Mouse (Mus musculus): Measurements from ENCODE around the gene Insm1. TPM values are rescaled to one million over a fixed set of nuclear protein-coding genes. Genes with fewer than 3 reads are reported as not detected.

Insm1 gene
- 13.9 and 20.6 TPM in 2 replicates for total RNA-seq (2014; rRNA removed)
- polyA plus RNA-seq (2015; fragmentation: Nextera tagmentation; extraction: Ambion mirVana) = 1.5 and 1.9 TPM in 2 replicates

GRCm38 (mm10) chr2:146221076-146221928 lies at the start of gene Insm1:
Gene Insm1 (plus strand): TSS chr2:146221921.
- peak within 1 kb of the TSS; percentile 72 for H3K4me3 ChIP-seq (ENCODE audit: low read depth, low read length)
- peak within 1 kb of the TSS; percentile 88 for H3K4me2 ChIP-seq (ENCODE audit: low read depth, low read length, poor library complexity, severe bottlenecking)
- TF ChIP-seq CTCF (IDR thresholded peaks at IDR 0.05) = no peak; the same call in 1 of the 2 replicates
- peaks cover 6% of the 10 kb centered on the region; the same call in 1 of the 2 replicates for H3K27me3 ChIP-seq (ENCODE audit: insufficient read depth, low read length)
- no peaks in the 10 kb centered on the region for H3K36me3 ChIP-seq (ENCODE audit: insufficient read depth, low read length)
- ATAC-seq (ENCODE audit: low FRiP score) (peak; percentile 51), DNase-seq (ENCODE audit: low spot score) (peak; percentile 78)
- peak within 1 kb of the TSS; percentile 79 for H3K9ac ChIP-seq (replicated peaks; ENCODE audit: low read length, poor library complexity, severe bottlenecking)
- H3K9me3 ChIP-seq (ENCODE audit: low read length) = no peaks in the 10 kb centered on the region
- H3K27ac ChIP-seq (ENCODE audit: low read depth, low read length) = peak within 1 kb of the TSS; percentile 82
- H3K4me1 ChIP-seq (ENCODE audit: insufficient read depth, low read length) = peaks cover 7% of the 10 kb centered on the region; the same call in 1 of the 2 replicates
- WGBS = 1% methylated on average over 61 of the region's 86 CpGs

DNA sequence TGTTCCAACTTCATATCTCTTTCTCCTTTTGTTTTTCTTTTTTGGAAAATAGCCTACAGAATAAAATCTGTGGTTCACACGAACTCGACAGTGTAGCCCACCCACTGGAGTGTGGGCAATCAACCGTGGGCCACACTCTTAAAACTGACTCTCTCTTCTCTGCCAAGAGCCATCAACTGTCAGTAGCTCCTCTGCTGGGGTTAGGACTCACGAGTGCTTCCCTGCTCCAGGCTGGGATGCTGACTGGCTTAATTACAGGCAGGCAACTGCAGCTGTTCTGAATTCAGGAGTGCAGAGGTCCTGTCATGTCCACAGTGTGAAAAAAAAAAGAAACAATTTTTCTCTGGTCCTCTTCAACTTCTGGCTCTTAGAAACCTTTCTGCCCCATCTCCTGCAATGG lies 49.6 kb upstream of the Insm1 start:
- Histone ChIP-seq H3K27me3 (ENCODE audit: insufficient read depth, low read length) (no peaks in the 10 kb centered on the region), H3K9ac (replicated peaks; ENCODE audit: low read length, poor library complexity, severe bottlenecking) (no peak overlapping the region), H3K9me3 (ENCODE audit: low read length) (no peaks in the 10 kb centered on the region), H3K4me3 (ENCODE audit: low read depth, low read length) (no peak overlapping the region), H3K36me3 (ENCODE audit: insufficient read depth, low read length) (no peaks in the 10 kb centered on the region), H3K4me2 (ENCODE audit: low read depth, low read length, poor library complexity, severe bottlenecking) (no peak overlapping the region), H3K27ac (ENCODE audit: low read depth, low read length) (no peak overlapping the region), H3K4me1 (ENCODE audit: insufficient read depth, low read length) (no peaks in the 10 kb centered on the region)
- ATAC-seq (ENCODE audit: low FRiP score) (no peak), DNase-seq (ENCODE audit: low spot score) (peak; percentile 61)
- TF ChIP-seq CTCF (IDR thresholded peaks at IDR 0.05) = no peak
- 22% methylated on average over 4 of the region's 4 CpGs for WGBS

GRCm38 (mm10) chr2:146174173-146174572 lies 47.5 kb upstream of the Insm1 start:
- Histone ChIP-seq H3K4me1 (ENCODE audit: insufficient read depth, low read length) (no peaks in the 10 kb centered on the region), H3K27ac (ENCODE audit: low read depth, low read length) (no peak overlapping the region), H3K36me3 (ENCODE audit: insufficient read depth, low read length) (no peaks in the 10 kb centered on the region), H3K4me2 (ENCODE audit: low read depth, low read length, poor library complexity, severe bottlenecking) (no peak overlapping the region), H3K27me3 (ENCODE audit: insufficient read depth, low read length) (no peaks in the 10 kb centered on the region), H3K9ac (replicated peaks; ENCODE audit: low read length, poor library complexity, severe bottlenecking) (no peak overlapping the region), H3K4me3 (ENCODE audit: low read depth, low read length) (no peak overlapping the region), H3K9me3 (ENCODE audit: low read length) (no peaks in the 10 kb centered on the region)
- no peak for TF ChIP-seq CTCF (IDR thresholded peaks at IDR 0.05)
- WGBS = 84% methylated on average over 7 of the region's 7 CpGs
- DNase-seq (ENCODE audit: low spot score) = no peak
- ATAC-seq (ENCODE audit: low FRiP score) = no peak

- Histone ChIP-seq H3K4me2 (ENCODE audit: low read depth, low read length, poor library complexity, severe bottlenecking) (no peak overlapping the region), H3K36me3 (ENCODE audit: insufficient read depth, low read length) (no peaks in the 10 kb centered on the region), H3K4me1 (ENCODE audit: insufficient read depth, low read length) (no peaks in the 10 kb centered on the region; the same call in 1 of the 2 replicates), H3K9ac (replicated peaks; ENCODE audit: low read length, poor library complexity, severe bottlenecking) (no peak overlapping the region), H3K27ac (ENCODE audit: low read depth, low read length) (no peak overlapping the region), H3K4me3 (ENCODE audit: low read depth, low read length) (no peak overlapping the region), H3K9me3 (ENCODE audit: low read length) (no peaks in the 10 kb centered on the region), H3K27me3 (ENCODE audit: insufficient read depth, low read length) (no peaks in the 10 kb centered on the region)
- TF ChIP-seq CTCF (IDR thresholded peaks at IDR 0.05) = no peak
- DNase-seq (ENCODE audit: low spot score) = no peak
- 79% methylated on average over 1 of the region's 1 CpGs for WGBS
- ATAC-seq (ENCODE audit: low FRiP score) = no peak
Observed at GRCm38 (mm10) chr2:146178718-146179117, 43.0 kb upstream of the Insm1 start.

DNA sequence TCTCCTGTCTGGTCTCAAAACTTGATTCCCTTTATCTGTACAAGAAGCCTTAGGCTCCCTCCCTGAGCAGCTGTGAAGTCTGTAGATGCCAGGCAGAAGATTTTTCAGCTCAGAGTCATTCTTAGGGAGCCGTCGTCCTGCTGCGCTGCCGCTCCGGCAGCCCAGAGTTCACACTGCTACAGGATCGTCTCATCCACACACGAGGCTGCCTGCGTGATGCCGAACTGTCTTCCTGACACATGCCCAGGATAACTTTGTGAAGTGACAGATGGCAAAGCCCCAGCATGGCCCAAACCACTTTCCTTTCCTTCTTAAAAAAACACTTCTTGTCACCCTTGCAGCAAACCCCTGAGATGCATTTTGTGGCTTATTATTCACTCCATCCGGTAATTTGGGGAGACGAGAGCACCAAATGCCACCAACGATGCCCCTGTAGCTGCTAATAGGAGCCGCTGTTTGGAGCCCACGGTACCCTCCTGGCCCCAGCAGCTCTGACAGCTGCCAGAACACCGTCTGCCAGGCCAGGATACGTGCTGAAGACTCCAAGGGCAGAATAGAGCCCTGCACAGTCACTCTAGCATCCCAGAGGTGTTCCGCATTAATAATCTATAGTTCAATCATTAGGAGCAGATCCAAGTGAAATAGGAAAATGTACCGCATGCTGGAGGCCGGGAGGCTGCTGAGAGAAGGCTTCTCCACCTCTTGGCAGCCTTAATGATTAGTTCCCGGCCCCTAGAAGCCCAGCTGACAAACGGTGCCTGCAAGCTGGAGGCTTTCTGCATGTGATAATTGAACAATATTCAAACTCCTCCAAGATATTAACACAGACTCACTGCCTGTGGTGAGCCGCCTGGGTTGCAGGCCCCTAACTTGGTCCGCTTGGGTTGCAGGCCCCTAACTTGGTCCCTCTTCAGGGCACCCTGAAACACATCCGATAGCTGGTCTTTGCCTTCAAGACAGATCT lies 37.6 kb upstream of the Insm1 start:
- H3K9me3 ChIP-seq (ENCODE audit: low read length) = no peaks in the 10 kb centered on the region
- H3K27me3 ChIP-seq (ENCODE audit: insufficient read depth, low read length) = no peaks in the 10 kb centered on the region
- WGBS = 50% methylated on average over 24 of the region's 24 CpGs
- ATAC-seq (ENCODE audit: low FRiP score) = peak; percentile 48; the same call in 1 of the 2 replicates
- H3K4me1 ChIP-seq (ENCODE audit: insufficient read depth, low read length) = peaks cover 6% of the 10 kb centered on the region
- no peak for TF ChIP-seq CTCF (IDR thresholded peaks at IDR 0.05)
- DNase-seq (ENCODE audit: low spot score) = peak; percentile 58
- H3K4me2 ChIP-seq (ENCODE audit: low read depth, low read length, poor library complexity, severe bottlenecking) = no peak overlapping the region
- no peak overlapping the region for H3K4me3 ChIP-seq (ENCODE audit: low read depth, low read length)
- H3K9ac ChIP-seq (replicated peaks; ENCODE audit: low read length, poor library complexity, severe bottlenecking) = no peak overlapping the region
- H3K36me3 ChIP-seq (ENCODE audit: insufficient read depth, low read length) = no peaks in the 10 kb centered on the region
- no peak overlapping the region; the same call in 1 of the 2 replicates for H3K27ac ChIP-seq (ENCODE audit: low read depth, low read length)
